Mouse (Mus musculus) neural tube, embryonic 14.5 days (tissue): Measurements from ENCODE around the gene Rassf5. TPM values are rescaled to one million over a fixed set of nuclear protein-coding genes. Genes with fewer than 3 reads are reported as not detected.

Experiments used
- ATAC-seq: fragments of 200-750 bp; cut with Nextera tagmentation; 2 replicates; pipeline ENCODE4 v1.8.0; 2017; ENCODE audit warnings: low read depth, mild to moderate bottlenecking, moderate TSS enrichment, moderate library complexity
- H3K27ac ChIP-seq: fragments of 300-500 bp; sonication (generic); 2 replicates; pipeline ENCODE4 v1.5.1; 2014; ENCODE audit warnings: low read depth, mild to moderate bottlenecking, control low read depth, low read length, moderate library complexity, mixed read lengths
- H3K27me3 ChIP-seq: fragments of 300-500 bp; sonication (generic); 2 replicates; pipeline ENCODE4 v1.6.1; 2014; ENCODE audit warnings: low read length; ENCODE audit not compliant: control insufficient read depth, insufficient read depth
- H3K36me3 ChIP-seq: fragments of 300-500 bp; sonication (generic); 2 replicates; pipeline ENCODE4 v1.6.1; 2014; ENCODE audit warnings: low read length, mixed read lengths; ENCODE audit not compliant: control insufficient read depth, insufficient read depth
- H3K4me1 ChIP-seq: fragments of 300-500 bp; sonication (generic); 2 replicates; pipeline ENCODE4 v1.6.1; 2014; ENCODE audit warnings: low read length; ENCODE audit not compliant: control insufficient read depth, insufficient read depth
- H3K4me2 ChIP-seq: fragments of 300-500 bp; sonication (generic); 2 replicates; pipeline ENCODE4 v1.6.1; 2014; ENCODE audit warnings: mild to moderate bottlenecking, low read depth, low read length, control low read depth
- H3K4me3 ChIP-seq: fragments of 300-500 bp; sonication (generic); 2 replicates; pipeline ENCODE4 v1.5.1; 2014; ENCODE audit warnings: low read depth, low read length, control low read depth, mixed read lengths
- H3K9ac ChIP-seq: fragments of 300-500 bp; sonication (generic); replicated peaks from 2 replicates; pipeline ENCODE4 v1.6.1; 2014; ENCODE audit warnings: low read depth, mild to moderate bottlenecking, control low read depth, low read length, mixed read lengths
- H3K9me3 ChIP-seq: fragments of 300-500 bp; sonication (generic); 2 replicates; pipeline ENCODE4 v1.6.1; 2016; ENCODE audit warnings: low read length; ENCODE audit not compliant: control insufficient read depth
- WGBS: fragments of 180-500 bp; shearing (Covaris S2); extraction: QIAGEN DNeasy Blood & Tissue Kit; methylation state at CpG from one replicate; pipeline ENCODE4 v1.1.7; 2014; 5-methylcytosine and 5-hydroxymethylcytosine counted together
- polyA plus RNA-seq: library from polyadenylated mRNA; unstranded; fragments of >200 nt; fragmentation: Nextera tagmentation; extraction: Ambion mirVana; gene quantifications from 2 replicates; pipeline ENCODE4 v1.2.1, GENCODE M21; 2014

Rassf5 gene
- polyA plus RNA-seq, 1 experiment from 2014 or later: 5.7 TPM

- Histone ChIP-seq H3K4me2 (0 out of 2 replicates have a peak overlapping the region, but pooled peaks have one; percentile 0), H3K27ac (no peak overlapping the region; the same call in 1 of the 2 replicates), H3K27me3 (no peaks in the 10 kb centered on the region), H3K9me3 (no peaks in the 10 kb centered on the region), H3K4me1 (peaks cover 8% of the 10 kb centered on the region), H3K4me3 (no peak overlapping the region), H3K9ac (0 out of 2 replicates have a peak overlapping the region, but pooled peaks have one; percentile 12), H3K36me3 (0 out of 2 replicates have a peak, but pooled peaks cover 9% of the 10 kb centered on the region)
- WGBS: 33% methylated on average over 6 of the region's 6 CpGs
- ATAC-seq: no peak
These were observed 110.8 kb downstream of the Rassf5 start for GRCm38 (mm10) chr1:131134231-131134630.

Other genes starting within 250 kb of the Rassf5 start
- gene Il10, start 225.4 kb downstream of the Rassf5 start, polyA plus RNA-seq: not detected in 2 replicates
- 15.8 and 16.1 TPM in 2 replicates for gene Mapkapk2, start 147.4 kb downstream of the Rassf5 start, polyA plus RNA-seq
- 12.6 and 16.5 TPM in 2 replicates for gene Dyrk3, start 106.9 kb downstream of the Rassf5 start, polyA plus RNA-seq
- 54.8 and 58.7 TPM in 2 replicates for gene Eif2d, start 92.1 kb downstream of the Rassf5 start, polyA plus RNA-seq
- 0.55 and 0.93 TPM in 2 replicates for gene Ikbke, start 34.3 kb upstream of the Rassf5 start, polyA plus RNA-seq